Mouse (Mus musculus) embryonic facial prominence, embryonic 14.5 days (tissue): ENCODE measurements around the gene Zmiz2. TPM values are rescaled to one million over a fixed set of nuclear protein-coding genes. Genes with fewer than 3 reads are reported as not detected.
"Not testable (repeated sequence)": the region's sequence is repeated elsewhere in the genome, so short reads cannot be mapped to it uniquely, and the experiment has no call there.

ENCODE experiments used
- ATAC-seq: fragments of 200-750 bp; cut with Nextera tagmentation; 2 replicates; pipeline ENCODE4 v1.8.0; 2017; ENCODE audit warnings: low read depth, moderate number of reproducible peaks, moderate TSS enrichment
- DNase-seq: peaks from one replicate; pipeline ENCODE4 v3.0.0-alpha.2; 2015; ENCODE audit warnings: low spot score
- H3K27ac ChIP-seq: fragments of 300-500 bp; sonication (generic); replicated peaks from 2 replicates; pipeline ENCODE4 v1.5.1; 2014; ENCODE audit warnings: low read depth, mild to moderate bottlenecking, low read length, moderate library complexity
- H3K27me3 ChIP-seq: fragments of 300-500 bp; sonication (generic); replicated peaks from 2 replicates; pipeline ENCODE4 v1.6.1; 2014; ENCODE audit warnings: low read length; ENCODE audit not compliant: control insufficient read depth, insufficient read depth
- H3K36me3 ChIP-seq: fragments of 300-500 bp; sonication (generic); 2 replicates; pipeline ENCODE4 v1.6.1; 2014; ENCODE audit warnings: low read length, mixed read lengths; ENCODE audit not compliant: control insufficient read depth, insufficient read depth
- H3K4me1 ChIP-seq: fragments of 300-500 bp; sonication (generic); 2 replicates; pipeline ENCODE4 v1.6.1; 2014; ENCODE audit warnings: antibody characterized with exemption, low read length; ENCODE audit not compliant: control insufficient read depth, insufficient read depth
- H3K4me2 ChIP-seq: fragments of 300-500 bp; sonication (generic); 2 replicates; pipeline ENCODE4 v1.6.1; 2014; ENCODE audit warnings: low read depth, mild to moderate bottlenecking, low read length, moderate library complexity, mixed read lengths
- H3K4me3 ChIP-seq: fragments of 300-500 bp; sonication (generic); 2 replicates; pipeline ENCODE4 v1.5.1; 2014; ENCODE audit warnings: low read depth, mild to moderate bottlenecking, low read length
- H3K9ac ChIP-seq: fragments of 300-500 bp; sonication (generic); 2 replicates; pipeline ENCODE4 v1.6.1; 2014; ENCODE audit warnings: low read depth, mild to moderate bottlenecking, low read length, moderate library complexity, mixed read lengths
- H3K9me3 ChIP-seq: fragments of 300-500 bp; sonication (generic); 2 replicates; pipeline ENCODE4 v1.6.1; 2016; ENCODE audit warnings: low read length; ENCODE audit not compliant: control insufficient read depth
- WGBS: fragments of 180-500 bp; shearing (Covaris S2); extraction: QIAGEN DNeasy Blood & Tissue Kit; methylation state at CpG from one replicate; pipeline ENCODE4 v1.1.7; 2014; 5-methylcytosine and 5-hydroxymethylcytosine counted together
- microRNA-seq: library from miRNA; unstranded; fragments of <30 nt; microRNA quantifications from one replicate; pipeline ENCODE4, GENCODE M21; 2016; ENCODE audit warnings: borderline number of aligned reads
- polyA plus RNA-seq: library from polyadenylated mRNA; unstranded; fragments of >200 nt; fragmentation: Nextera tagmentation; extraction: Ambion mirVana; gene quantifications from 2 replicates; pipeline ENCODE4 v1.2.1, GENCODE M21; 2014

Gene Zmiz2
- polyA plus RNA-seq, 1 experiment from 2014 or later: 11.2 TPM

- Histone ChIP-seq H3K27ac (peak within 1 kb of the TSS; percentile 96), H3K27me3 (no peaks in the 10 kb centered on the region), H3K4me1 (no peaks in the 10 kb centered on the region), H3K4me3 (peak within 1 kb of the TSS; percentile 77), H3K36me3 (peaks cover 10% of the 10 kb centered on the region; the same call in 1 of the 2 replicates), H3K9me3 (no peaks in the 10 kb centered on the region), H3K9ac (peak within 1 kb of the TSS; percentile 87), H3K4me2 (peak within 1 kb of the TSS; percentile 64)
- peak; percentile 100 for DNase-seq
- peak; percentile 99 for ATAC-seq
- under 1% methylated on average over 66 of the region's 80 CpGs for WGBS
Observed at GRCm38 (mm10) chr11:6444077-6444853, 55.4 kb downstream of the Zmiz2 start, which contains the start of gene H2afv. H2afv (minus strand) TSS chr11:6444443.

- no peak overlapping the region for H3K27ac ChIP-seq
- H3K4me2 ChIP-seq: no peak overlapping the region
- H3K4me1 ChIP-seq: no peaks in the 10 kb centered on the region
- ATAC-seq (no peak), DNase-seq (no peak)
- H3K9me3 ChIP-seq: no peaks in the 10 kb centered on the region
- H3K27me3 ChIP-seq: no peaks in the 10 kb centered on the region
- H3K36me3 ChIP-seq: peaks cover 10% of the 10 kb centered on the region; the same call in 1 of the 2 replicates
- WGBS: 78% methylated on average over 4 of the region's 4 CpGs
- H3K4me3 ChIP-seq: no peak overlapping the region
- no peak overlapping the region for H3K9ac ChIP-seq
Observed at GRCm38 (mm10) chr11:6445441-6445840, 56.6 kb downstream of the Zmiz2 start.

GRCm38 (mm10) chr11:6445951-6446350 is 57.1 kb downstream of the Zmiz2 start:
- Histone ChIP-seq H3K9me3 (no peaks in the 10 kb centered on the region), H3K27me3 (no peaks in the 10 kb centered on the region), H3K4me2 (no peak overlapping the region), H3K4me3 (no peak overlapping the region), H3K9ac (no peak overlapping the region), H3K4me1 (no peaks in the 10 kb centered on the region), H3K36me3 (peaks cover 7% of the 10 kb centered on the region; the same call in 1 of the 2 replicates), H3K27ac (no peak overlapping the region)
- ATAC-seq (no peak), DNase-seq (no peak)
- WGBS: 88% methylated on average over 7 of the region's 7 CpGs

- Histone ChIP-seq H3K27me3 (no peaks in the 10 kb centered on the region), H3K4me2 (no peak overlapping the region), H3K27ac (no peak overlapping the region), H3K4me3 (no peak overlapping the region), H3K4me1 (no peaks in the 10 kb centered on the region), H3K9ac (no peak overlapping the region), H3K9me3 (no peaks in the 10 kb centered on the region), H3K36me3 (no peaks in the 10 kb centered on the region)
- 92% methylated on average over 4 of the region's 4 CpGs for WGBS
- DNase-seq (no peak), ATAC-seq (no peak)
Observed at GRCm38 (mm10) chr11:6447493-6447892, 58.6 kb downstream of the Zmiz2 start.

- H3K4me3 ChIP-seq, H3K36me3 ChIP-seq, H3K27me3 ChIP-seq, ATAC-seq, H3K9ac ChIP-seq, H3K9me3 ChIP-seq, H3K4me2 ChIP-seq, H3K4me1 ChIP-seq, H3K27ac ChIP-seq, DNase-seq: not testable (repeated sequence)
- 91% methylated on average over 5 of the region's 5 CpGs for WGBS
Observed at GRCm38 (mm10) chr11:6448155-6448554, 59.3 kb downstream of the Zmiz2 start.

Small RNA genes within 50 kb of the gene (microRNA-seq; reads per million reads assigned to microRNA genes)
- not detected for gene Mir7651

Other genes starting within 250 kb of the Zmiz2 start
- gene A730071L15Rik, start 189.0 kb upstream of the Zmiz2 start, polyA plus RNA-seq: 0.26 and 0.33 TPM in 2 replicates
- 31.5 and 36.0 TPM in 2 replicates for gene Nudcd3, start 188.7 kb upstream of the Zmiz2 start, polyA plus RNA-seq
- gene Npc1l1, start 158.9 kb upstream of the Zmiz2 start, polyA plus RNA-seq: 0.04 TPM in 1 of 2 replicates, not detected in the other
- gene Ddx56, start 121.3 kb upstream of the Zmiz2 start, polyA plus RNA-seq: 79.6 and 89.9 TPM in 2 replicates
- gene Tmed4, start 114.2 kb upstream of the Zmiz2 start, polyA plus RNA-seq: 109 and 117 TPM in 2 replicates
- gene Ogdh, start 97.4 kb upstream of the Zmiz2 start, polyA plus RNA-seq: 92.5 and 93.8 TPM in 2 replicates
- gene Ppia, start 26.4 kb downstream of the Zmiz2 start, polyA plus RNA-seq: 4,672 and 4,857 TPM in 2 replicates
- 428 and 463 TPM in 2 replicates for gene H2afv, start 55.4 kb downstream of the Zmiz2 start, polyA plus RNA-seq
- 28.8 and 29.2 TPM in 2 replicates for gene Purb, start 86.8 kb downstream of the Zmiz2 start, polyA plus RNA-seq
- 2.1 and 2.4 TPM in 2 replicates for gene Myo1g, start 131.9 kb downstream of the Zmiz2 start, polyA plus RNA-seq
- gene Ccm2, start 157.8 kb downstream of the Zmiz2 start, polyA plus RNA-seq: 93.5 and 93.7 TPM in 2 replicates
- gene Nacad, start 217.0 kb downstream of the Zmiz2 start, polyA plus RNA-seq: 7.0 and 8.5 TPM in 2 replicates
- gene Tbrg4, start 237.0 kb downstream of the Zmiz2 start, polyA plus RNA-seq: 33.7 and 35.7 TPM in 2 replicates
- not detected in 2 replicates for gene Wap, start 249.6 kb downstream of the Zmiz2 start, polyA plus RNA-seq